Mouse (Mus musculus): ENCODE data around the gene Rassf1.

- TF ChIP-seq CTCF (IDR thresholded peaks at IDR 0.05; ENCODE audit: insufficient read depth, low read depth, low read length) (no peak), POLR2A (IDR thresholded peaks at IDR 0.05; ENCODE audit: insufficient read depth, low read depth, low read length) (no peak)
These were observed 49.9 kb downstream of the Rassf1 start for GRCm38 (mm10) chr9:107601275-107601674.

Measured in olfactory bulb, adult 2 months (tissue).